Mouse (Mus musculus) E14TG2a.4 (cell line): Measurements from ENCODE around the gene Strbp.
A peak's percentile ranks its signal among the peaks of the same experiment; 100 is the strongest.

ENCODE experiments used
- H3K27me3 ChIP-seq: 2 replicates; pipeline ENCODE4 v1.6.1; 2014; ENCODE audit warnings: low read length, control low read depth; ENCODE audit not compliant: insufficient read depth
- H3K36me3 ChIP-seq: 2 replicates; pipeline ENCODE4 v1.6.1; 2014; ENCODE audit warnings: low read length, control low read depth; ENCODE audit not compliant: insufficient read depth
- H3K4me1 ChIP-seq: replicated peaks from 2 replicates; pipeline ENCODE4 v1.6.1; 2014; ENCODE audit warnings: low read depth, low read length, control low read depth
- H3K4me3 ChIP-seq: replicated peaks from 2 replicates; pipeline ENCODE4 v1.5.1; 2014; ENCODE audit warnings: mild to moderate bottlenecking, low read length
- H3K9me3 ChIP-seq: 2 replicates; pipeline ENCODE4 v1.6.1; 2014; ENCODE audit warnings: low read length, control low read depth
- CTCF ChIP-seq: conservative IDR thresholded peaks from 2 replicates; pipeline ENCODE4 v1.5.1; 2014; ENCODE audit warnings: low read length
- NANOG ChIP-seq: IDR thresholded peaks from 2 replicates; pipeline ENCODE4 v1.6.1; 2014; ENCODE audit warnings: borderline replicate concordance, low read length, mixed read lengths
- POU5F1 ChIP-seq: IDR thresholded peaks from 2 replicates; pipeline ENCODE4 v1.6.1; 2014; ENCODE audit warnings: low read length, borderline replicate concordance

The Strbp gene

DNA sequence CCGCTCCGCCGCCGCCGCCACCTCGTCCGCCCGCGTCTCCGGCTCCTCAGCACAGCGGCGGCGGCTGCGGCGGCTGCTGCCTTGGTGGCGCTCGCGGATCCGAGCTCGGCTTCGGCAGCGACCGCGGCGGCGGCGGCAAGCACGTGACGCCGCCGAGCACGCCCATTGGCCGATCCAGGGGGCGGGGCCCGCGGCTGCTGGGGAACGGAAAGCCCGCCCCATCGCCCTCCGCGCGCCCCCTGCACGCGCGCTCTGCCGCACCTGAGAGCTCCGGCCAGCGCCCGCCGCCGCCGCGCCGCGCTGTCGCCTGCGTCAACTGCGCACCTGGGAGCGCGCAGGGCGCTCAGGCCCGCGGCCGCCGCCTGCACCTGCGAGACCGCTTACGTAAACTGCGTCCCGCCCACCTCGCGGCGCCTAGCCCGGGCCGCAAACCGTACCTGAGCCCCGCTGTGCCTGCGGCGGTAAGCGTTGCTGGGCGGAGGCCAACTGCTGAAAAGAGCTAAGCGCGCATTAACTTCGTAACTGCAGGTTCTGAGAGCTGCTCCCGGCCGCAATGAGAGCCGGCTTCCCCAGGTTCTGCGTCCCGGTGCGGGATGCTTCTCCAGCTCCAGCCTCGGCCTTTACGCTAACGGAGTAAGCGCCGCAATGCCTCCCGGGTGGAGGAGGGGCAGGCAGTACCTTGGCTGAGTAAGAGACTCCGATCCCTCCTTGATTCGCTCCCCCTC is at the start of gene Strbp:
Gene Strbp (minus strand): TSS at position 630 of the 725 bp plus-strand sequence.
- Histone ChIP-seq H3K4me1 (peaks cover 25% of the 10 kb centered on the region), H3K27me3 (peaks cover 13% of the 10 kb centered on the region; the same call in 1 of the 2 replicates), H3K36me3 (peaks cover 5% of the 10 kb centered on the region; the same call in 1 of the 2 replicates), H3K9me3 (no peaks in the 10 kb centered on the region), H3K4me3 (peak within 1 kb of the TSS; percentile 94)
- no peak for TF ChIP-seq NANOG

DNA sequence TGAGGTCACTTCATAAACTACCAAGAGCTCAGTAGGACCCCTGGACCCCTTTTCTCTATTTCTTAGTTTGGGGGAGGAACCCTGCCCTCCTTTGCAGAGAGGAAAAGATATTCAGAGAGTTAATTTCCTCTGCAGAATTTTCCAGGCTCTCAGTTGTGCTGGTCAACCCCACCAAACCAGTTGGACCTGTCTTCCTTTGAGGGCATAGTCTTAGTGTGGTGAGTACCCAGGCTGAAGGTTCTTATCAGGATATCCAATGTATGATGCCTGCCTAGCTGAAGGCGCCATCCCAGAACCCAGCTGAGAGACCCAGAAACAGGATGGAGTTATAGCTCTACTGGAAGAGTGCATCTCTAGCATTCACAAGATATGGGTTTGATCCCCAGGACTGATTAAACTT is 47.5 kb upstream of the Strbp start:
- Histone ChIP-seq H3K9me3 (no peaks in the 10 kb centered on the region), H3K4me3 (no peak overlapping the region), H3K36me3 (no peaks in the 10 kb centered on the region), H3K4me1 (peaks cover 21% of the 10 kb centered on the region), H3K27me3 (peaks cover 70% of the 10 kb centered on the region)
- TF ChIP-seq CTCF (no peak), NANOG (no peak), POU5F1 (no peak)

DNA sequence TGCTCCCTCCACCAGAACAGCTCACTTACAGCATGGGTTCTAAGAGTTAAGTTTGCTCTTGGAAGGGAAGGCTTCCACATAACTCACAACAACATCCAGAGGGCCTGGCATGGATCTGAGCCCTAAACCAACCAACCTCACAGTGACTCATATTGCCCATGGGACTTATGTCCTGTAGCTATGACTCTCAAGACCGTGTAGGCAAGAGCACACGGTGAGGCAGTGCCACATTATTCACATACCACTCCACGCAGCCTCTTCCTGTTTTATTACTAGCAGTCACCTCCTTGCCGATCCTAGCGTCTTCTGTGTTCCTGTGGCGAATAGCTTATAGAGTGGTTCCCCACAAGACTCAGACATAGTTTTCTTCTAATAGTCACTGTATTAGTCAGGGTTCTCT is 45.7 kb upstream of the Strbp start:
- peaks cover 53% of the 10 kb centered on the region for H3K27me3 ChIP-seq
- peaks cover 8% of the 10 kb centered on the region for H3K4me1 ChIP-seq
- no peaks in the 10 kb centered on the region for H3K9me3 ChIP-seq
- no peaks in the 10 kb centered on the region for H3K36me3 ChIP-seq
- TF ChIP-seq POU5F1 (no peak), CTCF (no peak), NANOG (no peak)
- no peak overlapping the region for H3K4me3 ChIP-seq

DNA sequence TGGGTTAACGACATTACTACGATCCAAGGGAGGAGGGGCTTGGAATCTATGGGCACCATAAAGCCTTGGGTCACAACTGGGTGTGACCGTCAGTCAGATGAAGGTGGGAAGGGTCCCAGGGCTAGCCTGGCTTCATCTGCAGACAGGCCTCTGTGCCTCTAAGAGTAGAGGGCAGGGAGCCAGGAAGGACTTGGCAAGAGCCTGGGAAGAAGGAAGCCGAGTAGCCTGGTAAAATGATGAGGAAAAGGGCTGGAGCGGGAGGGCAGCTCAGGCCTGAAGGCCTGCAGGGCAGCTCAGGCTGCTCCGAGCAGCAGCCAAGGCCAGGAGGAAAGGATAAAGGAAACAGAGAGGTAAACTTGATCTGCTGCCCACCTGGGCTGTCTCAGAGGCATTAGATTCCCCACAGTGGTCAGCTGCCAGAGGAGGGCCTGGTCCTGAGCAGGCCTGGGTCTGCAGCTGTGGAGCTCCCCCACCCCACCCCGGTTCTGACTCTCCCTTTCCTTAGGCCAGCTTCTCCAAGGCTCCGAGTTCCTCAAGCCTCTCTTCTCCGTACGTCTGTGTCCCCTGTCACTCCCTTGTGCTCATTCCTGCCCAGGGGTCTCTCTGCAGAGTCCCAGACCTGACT is 44.9 kb upstream of the Strbp start:
- Histone ChIP-seq H3K4me1 (peaks cover 8% of the 10 kb centered on the region), H3K9me3 (no peaks in the 10 kb centered on the region)
- no peak for TF ChIP-seq POU5F1
- no peak for TF ChIP-seq CTCF
- TF ChIP-seq NANOG = no peak

DNA sequence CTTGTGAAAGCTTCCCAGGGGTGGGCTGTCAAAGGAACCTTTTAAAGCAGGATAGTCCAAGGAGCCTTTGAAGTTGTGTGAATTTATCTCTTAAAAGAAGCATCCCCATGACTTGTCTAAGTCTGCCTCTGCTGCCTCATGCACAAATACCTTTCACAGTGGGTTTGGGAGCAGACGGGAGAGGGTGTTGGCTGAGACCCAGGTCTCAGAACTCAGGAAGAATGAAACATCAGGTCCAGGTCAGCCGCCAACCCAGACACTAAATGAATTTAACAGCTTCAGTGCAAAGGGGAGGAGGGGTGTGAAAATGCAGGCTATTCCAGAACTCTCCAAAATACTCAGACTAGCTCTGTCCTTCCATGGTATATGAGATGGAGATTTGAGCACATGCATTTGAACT is 44.2 kb upstream of the Strbp start:
- Histone ChIP-seq H3K9me3 (no peaks in the 10 kb centered on the region), H3K4me1 (peaks cover 8% of the 10 kb centered on the region), H3K36me3 (no peaks in the 10 kb centered on the region), H3K27me3 (peaks cover 44% of the 10 kb centered on the region), H3K4me3 (no peak overlapping the region)
- TF ChIP-seq CTCF (no peak), POU5F1 (no peak), NANOG (no peak)

More for the DNA sequence above, 44.9 kb upstream of the Strbp start:
- no peaks in the 10 kb centered on the region for H3K36me3 ChIP-seq
- peaks cover 50% of the 10 kb centered on the region for H3K27me3 ChIP-seq
- no peak overlapping the region for H3K4me3 ChIP-seq

DNA sequence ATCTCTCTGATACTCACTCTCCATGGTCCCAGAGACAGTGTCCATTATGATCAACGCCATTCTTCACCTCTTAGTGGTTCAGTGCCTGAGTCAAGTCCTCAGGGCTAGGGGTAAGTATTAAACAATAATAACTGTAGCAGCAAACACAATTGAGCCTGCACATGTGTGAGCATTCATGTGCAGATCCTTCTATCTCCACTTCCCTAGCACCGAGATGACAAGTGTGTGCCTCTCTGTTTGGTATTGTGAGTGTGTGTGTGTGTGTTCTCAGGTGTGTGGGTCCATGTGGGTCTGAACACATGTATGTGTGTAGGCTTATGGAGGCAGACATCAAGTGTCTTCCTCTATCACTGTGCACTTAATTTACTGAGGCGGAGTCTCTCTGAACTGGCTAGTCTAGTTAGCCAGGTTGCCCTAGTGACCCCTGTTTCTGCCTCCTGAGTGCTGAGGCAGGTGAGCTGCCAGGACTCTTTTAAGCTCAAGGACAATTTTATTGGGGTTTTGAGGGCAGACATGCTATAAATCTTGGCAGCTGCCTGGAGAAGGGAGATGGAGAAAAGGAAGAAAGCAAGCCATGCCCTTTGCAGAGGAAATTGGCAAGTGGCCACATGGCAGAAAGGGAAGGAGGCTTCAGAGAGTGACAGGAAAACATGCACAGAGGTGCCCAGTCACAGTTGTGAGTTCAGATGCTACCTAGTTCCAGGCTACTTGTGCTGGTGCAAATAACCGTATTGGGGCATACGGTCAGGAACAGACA is 42.8 kb upstream of the Strbp start:
- H3K9me3 ChIP-seq = no peaks in the 10 kb centered on the region

DNA sequence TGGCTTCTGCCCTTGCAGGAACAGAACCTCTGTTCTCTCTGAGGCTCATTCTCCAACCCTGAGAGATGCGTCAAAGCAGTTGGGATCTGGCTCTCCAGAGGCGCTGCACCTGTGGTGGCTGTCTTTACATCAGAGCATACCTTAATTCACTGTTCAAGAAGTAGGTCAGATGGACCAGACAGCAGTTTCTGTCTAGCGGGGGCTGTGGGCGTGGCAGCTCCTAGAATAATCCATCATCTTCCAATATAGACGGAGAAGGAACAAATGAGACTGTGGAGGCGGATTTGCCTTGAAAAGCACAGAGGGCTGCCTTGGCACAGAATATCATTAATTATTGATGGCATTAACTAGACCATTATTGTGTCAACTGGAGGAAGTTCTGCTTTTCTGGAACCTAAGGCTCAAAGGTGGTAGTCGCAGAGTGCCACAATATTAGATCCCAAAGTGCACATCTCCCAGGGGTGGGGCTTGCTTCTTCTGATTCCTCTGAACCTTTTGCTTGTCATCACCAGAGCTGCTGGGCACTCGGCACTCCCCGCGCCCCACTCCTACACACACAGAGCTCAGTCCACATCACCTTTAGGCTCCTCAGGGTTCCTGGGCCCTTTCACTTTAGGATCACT is 41.2 kb upstream of the Strbp start:
- TF ChIP-seq POU5F1 (no peak), NANOG (no peak), CTCF (no peak)
- H3K4me1 ChIP-seq = peaks cover 8% of the 10 kb centered on the region
- H3K9me3 ChIP-seq = no peaks in the 10 kb centered on the region
- no peak overlapping the region for H3K4me3 ChIP-seq
- H3K36me3 ChIP-seq = no peaks in the 10 kb centered on the region
- peaks cover 36% of the 10 kb centered on the region for H3K27me3 ChIP-seq

More for the DNA sequence above, 42.8 kb upstream of the Strbp start:
- TF ChIP-seq POU5F1 = no peak
- Histone ChIP-seq H3K36me3 (no peaks in the 10 kb centered on the region), H3K4me3 (no peak overlapping the region), H3K27me3 (peaks cover 44% of the 10 kb centered on the region), H3K4me1 (peaks cover 8% of the 10 kb centered on the region)
